Mouse (Mus musculus) mouse embryonic stem cell (cell line): ENCODE measurements around the gene Hdac2.

Experiments
- in situ Hi-C, 2 experiments: fragments of 300-500 bp; cut with MboI; formaldehyde crosslinking; loops; 1 replicate in 1 of 2; 3 replicates in 1 of 2; pipeline ENCODE4 v1.14.3; 2019 to 2020; ENCODE audit warnings: low sequenced_read_pairs in 2 of 2, low pct_unique_long_range_greater_than_20kb in 1 of 2, mixed read lengths in 1 of 2; ENCODE audit not compliant: unreplicated experiment in 1 of 2

The Hdac2 gene

DNA sequence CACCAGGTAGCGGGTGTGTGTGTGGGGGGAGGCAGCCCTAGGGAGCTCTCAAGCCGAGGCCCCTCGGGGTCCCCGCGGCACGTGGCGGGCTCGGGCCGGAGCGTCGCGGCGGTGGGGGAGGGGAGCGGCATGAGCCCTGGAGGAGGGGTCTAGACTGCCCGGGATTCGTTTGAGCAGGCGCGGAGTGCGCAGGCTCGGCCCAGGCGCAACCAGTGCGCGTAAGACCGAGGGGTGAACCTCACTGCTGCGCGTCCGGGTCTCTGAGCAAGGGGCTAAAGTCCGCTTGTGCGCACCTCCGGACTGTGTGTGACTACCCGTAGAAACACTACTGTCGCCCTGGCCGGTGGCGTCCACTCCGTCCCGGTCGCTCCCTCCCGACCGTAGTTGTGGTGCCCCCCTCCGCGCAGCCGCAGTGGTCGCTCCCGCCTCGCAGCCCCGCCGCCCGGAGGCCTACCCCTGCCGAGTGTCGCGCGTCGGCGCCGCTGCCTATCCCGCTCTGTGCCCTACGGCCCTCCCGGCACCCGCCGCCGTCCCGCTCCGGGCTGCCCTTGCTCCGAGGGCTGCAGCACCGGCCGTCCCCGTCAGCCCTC lies at the start of gene Hdac2:
Hdac2 (plus strand) TSS at position 459 of the 590 bp plus-strand sequence.
- in situ Hi-C loops, result no loop called here

DNA sequence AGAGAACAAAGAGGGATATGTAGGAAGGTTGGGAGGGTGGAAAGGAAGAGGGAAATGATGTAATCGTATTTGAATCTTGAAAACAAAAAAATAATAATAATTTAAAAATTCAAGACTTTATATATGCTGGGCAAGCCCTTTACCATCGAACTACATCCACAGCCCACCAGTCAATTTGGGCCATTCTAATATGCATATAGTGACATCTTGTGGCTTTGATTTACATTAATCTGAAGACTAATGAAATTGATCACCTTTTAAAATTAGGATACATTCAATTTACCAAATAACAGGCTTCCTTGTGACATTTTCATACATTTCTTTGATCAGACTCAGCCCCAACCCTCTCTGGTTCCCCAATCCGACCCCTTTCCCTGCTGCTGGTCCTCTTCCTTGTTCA lies 46.1 kb upstream of the Hdac2 start:
- in situ Hi-C loops, result no loop called here

GRCm38 (mm10) chr10:36935863-36936262 lies 38.5 kb upstream of the Hdac2 start:
- in situ Hi-C loops, result no loop called here

DNA sequence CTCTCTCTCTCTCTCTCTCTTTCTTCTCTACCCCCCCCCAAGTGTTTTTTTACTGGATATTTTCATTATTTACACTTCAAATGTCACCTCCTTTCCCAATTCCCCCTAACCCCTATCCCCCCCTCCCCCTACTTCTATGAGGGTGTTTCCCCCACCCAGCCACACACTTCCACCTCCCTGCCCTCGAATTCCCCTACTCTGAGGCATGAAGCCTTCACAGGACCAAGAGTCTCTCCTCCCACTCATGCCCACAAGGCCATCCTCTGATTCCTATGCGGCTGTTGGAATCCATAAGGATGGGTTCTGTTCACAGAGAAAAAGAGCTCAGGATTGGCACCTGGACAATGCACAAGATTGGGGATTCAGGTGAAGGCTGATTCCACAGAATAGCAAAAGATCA lies 38.1 kb upstream of the Hdac2 start:
- in situ Hi-C loops, result no loop called here

GRCm38 (mm10) chr10:36951742-36952141 lies 22.6 kb upstream of the Hdac2 start:
- in situ Hi-C loops, result no loop called here

GRCm38 (mm10) chr10:36952622-36953021 lies 21.7 kb upstream of the Hdac2 start:
- in situ Hi-C loops, result no loop called here

DNA sequence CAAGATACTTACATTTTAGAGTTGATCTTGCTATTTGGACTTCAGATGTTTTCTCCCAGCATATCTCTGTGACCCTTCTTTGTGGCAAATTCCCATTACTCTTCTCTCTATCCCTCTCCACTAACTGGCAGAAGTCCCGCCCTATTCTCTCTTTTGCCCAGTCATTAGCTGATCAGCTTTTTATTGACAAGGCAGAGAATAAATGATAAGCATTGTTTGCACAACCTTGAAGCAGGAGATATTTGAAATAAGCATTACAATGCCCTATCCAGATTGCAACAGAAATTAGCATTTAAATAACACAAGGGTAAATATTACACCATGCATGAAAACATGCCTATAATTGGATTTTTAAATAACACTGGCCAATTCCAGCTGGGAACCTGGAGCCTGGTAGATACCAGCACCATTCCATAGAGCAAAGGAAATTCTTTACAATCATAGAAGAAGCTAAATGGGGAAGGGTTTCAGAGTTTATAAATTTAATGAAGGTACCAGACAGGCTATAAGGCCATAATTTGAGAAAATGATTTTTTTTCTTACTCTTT lies 14.7 kb upstream of the Hdac2 start:
- in situ Hi-C loops, result no loop called here

DNA sequence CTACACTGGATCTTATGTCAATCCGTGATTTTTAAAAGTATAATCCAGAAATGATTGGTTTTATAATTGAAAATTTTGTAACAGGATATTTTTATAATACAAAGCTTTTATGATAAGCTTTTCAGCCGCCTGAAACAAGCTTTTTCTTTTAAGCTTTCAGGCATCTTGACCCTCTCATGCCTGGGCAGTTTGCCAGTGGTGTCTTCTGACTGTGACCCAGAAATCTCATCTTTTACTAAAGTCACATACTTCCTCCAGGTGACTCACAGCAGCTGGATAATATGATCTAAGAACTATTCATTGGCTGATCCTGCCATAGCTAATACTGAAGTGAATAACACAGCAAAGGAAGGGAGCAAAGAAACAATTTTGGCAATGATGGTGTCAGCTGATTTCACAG lies 9.9 kb upstream of the Hdac2 start:
- in situ Hi-C loops, result no loop called here

GRCm38 (mm10) chr10:36974676-36975520 lies 554 bp downstream of the Hdac2 start:
- in situ Hi-C loops, result no loop called here

GRCm38 (mm10) chr10:36981866-36982265 lies 7.5 kb downstream of the Hdac2 start:
- in situ Hi-C loops, result no loop called here

DNA sequence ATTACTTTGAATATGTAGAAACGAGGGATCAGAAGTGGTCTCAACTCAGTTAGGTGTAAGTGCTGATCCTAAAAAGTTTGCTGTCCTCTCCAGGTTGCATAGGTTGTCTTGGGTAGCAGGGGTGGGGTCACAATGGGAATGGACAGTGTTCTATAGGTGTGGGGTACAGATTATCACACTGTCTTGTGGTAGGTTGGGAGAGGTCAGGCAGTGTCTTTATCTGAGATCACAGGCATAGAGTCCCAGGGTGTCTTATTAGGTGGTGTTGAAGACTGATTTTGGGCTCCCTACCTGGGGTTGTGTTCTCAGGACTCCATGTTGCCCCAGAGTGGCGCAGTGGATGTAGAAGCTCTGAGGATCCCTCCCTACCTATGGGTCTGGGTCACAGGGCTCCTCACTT lies 17.8 kb downstream of the Hdac2 start:
- in situ Hi-C loops, result no loop called here

DNA sequence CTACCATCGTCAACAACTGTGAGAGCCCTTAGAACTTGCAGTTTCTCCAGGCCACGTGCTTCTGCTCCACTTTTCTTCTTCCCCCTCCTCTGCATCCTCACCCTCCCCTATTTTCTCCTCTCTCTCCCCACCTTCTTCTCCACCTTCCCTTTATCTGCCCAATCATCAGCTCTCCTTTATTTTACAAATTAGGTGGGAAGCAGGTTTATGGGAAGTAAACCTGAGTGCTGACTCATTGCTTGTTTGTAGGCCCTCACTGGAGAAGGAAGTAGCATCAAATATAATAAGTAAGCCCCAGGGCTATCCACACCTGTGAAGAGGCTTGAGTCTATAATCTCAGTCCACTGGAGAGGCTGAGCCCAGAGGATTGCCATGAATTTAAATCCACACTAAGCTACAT lies 26.5 kb downstream of the Hdac2 start:
- in situ Hi-C loops, result no loop called here

DNA sequence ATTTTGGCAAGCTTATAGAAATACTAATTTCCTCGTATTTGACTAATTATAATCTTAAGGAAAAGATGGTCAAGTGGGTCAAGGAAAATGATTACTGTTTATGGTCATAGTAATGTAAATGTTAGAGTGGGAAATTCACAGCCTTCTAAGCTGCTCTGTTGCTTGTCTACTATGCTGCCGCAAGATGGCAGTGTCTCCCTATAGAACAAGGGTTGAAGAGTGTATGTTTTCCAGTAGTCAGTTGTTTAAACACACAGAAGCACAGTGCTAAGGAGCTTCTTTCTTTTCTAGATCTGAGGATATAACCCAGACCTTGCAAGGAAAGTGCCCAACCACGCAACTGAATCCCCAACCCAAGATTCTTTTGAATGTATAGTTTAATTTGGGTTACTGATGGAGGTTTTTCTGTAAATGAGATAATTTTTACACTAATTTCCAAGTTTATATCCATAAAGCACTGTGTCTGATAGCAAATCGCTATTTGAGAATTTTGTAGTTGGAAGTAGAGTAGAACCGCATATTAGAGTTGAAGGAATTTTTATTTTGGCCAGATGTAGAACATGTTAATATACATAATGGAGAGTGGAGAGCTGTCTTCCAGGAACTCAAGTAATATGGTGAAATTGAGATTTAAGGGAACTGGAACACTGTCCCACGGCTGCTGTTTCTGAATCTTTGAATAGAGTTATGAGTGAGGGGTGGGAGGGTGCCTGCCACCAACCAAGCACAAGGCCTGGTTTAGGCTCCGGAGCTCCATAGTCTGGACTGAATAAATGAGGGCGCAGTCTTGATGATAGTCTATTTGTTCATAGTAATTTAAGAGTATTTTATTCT lies 40.1 kb downstream of the Hdac2 start:
- in situ Hi-C loops, result no loop called here

GRCm38 (mm10) chr10:37015729-37016128 lies 41.4 kb downstream of the Hdac2 start:
- in situ Hi-C loops, result no loop called here

DNA sequence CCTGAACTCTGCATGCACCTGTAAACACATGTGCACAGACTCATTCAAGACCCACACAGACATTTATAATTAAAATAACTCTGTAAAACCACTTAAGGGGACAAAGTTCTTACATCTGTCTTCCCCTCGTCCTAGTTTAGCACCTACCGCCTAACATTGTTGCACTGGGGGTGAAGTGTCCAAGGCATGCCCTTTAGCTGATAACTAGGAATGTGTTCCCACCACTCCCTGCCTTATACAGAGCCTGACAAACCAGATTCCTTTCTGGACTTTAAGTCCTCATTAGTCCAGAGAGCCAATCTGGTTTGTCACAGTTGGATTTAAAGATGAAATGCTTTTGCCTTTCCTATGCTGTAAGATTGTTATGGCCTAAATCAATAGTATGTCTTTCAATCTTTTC lies 41.9 kb downstream of the Hdac2 start:
- in situ Hi-C loops, result no loop called here

DNA sequence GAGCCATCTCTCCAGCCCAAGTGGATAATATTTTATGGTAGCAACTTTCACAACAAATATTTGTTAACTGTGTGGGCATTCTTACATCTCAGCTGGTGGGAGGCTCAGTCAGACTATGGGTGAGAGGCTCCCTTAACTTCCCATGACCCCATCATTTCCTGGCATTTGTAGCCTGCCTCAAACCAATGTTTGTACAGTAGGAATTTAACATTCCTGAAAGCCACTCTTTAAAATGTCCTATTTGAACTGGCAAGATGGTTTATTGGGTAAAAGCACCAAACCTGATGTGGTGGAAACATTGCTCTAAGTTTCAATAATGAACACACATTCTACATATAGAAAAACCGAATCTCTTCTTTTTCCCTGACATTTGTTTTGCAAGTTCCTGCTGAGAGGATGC lies 50.0 kb downstream of the Hdac2 start:
- in situ Hi-C loops, result no loop called here

GRCm38 (mm10) chr10:37028651-37029050 lies 54.3 kb downstream of the Hdac2 start:
- in situ Hi-C loops, result no loop called here

DNA sequence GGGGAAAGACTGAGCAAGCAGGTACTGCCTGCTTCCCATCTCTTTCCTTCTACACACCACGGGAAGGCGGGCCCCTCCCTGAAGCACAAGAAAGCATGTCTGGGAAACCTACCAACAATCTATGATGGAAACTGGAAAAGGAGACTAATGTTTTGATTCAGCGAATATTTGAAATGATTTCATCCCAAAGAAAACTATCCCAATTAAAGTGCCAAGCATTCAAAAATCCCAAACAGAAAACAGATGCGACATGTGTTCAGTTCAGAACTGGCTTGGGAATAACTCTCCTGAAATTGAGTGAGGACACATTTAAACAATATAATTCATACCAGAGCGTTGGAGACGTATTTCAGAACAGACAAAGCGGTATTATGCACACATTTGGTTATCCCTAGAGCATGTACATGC lies 60.8 kb downstream of the Hdac2 start:
- in situ Hi-C loops, result no loop called here

- in situ Hi-C loops, result no loop called here
Measured at GRCm38 (mm10) chr10:37047661-37048098, 73.3 kb downstream of the Hdac2 start.
